Mouse (Mus musculus) kidney, postnatal 4 days (tissue): ENCODE measurements around the gene Suclg2.

Source experiments
- DNase-seq, 2 experiments: peaks; one replicate each; pipeline ENCODE4 v3.0.0; 2021; ENCODE audit warnings: mixed read lengths in 2 of 2

Gene Suclg2

DNA sequence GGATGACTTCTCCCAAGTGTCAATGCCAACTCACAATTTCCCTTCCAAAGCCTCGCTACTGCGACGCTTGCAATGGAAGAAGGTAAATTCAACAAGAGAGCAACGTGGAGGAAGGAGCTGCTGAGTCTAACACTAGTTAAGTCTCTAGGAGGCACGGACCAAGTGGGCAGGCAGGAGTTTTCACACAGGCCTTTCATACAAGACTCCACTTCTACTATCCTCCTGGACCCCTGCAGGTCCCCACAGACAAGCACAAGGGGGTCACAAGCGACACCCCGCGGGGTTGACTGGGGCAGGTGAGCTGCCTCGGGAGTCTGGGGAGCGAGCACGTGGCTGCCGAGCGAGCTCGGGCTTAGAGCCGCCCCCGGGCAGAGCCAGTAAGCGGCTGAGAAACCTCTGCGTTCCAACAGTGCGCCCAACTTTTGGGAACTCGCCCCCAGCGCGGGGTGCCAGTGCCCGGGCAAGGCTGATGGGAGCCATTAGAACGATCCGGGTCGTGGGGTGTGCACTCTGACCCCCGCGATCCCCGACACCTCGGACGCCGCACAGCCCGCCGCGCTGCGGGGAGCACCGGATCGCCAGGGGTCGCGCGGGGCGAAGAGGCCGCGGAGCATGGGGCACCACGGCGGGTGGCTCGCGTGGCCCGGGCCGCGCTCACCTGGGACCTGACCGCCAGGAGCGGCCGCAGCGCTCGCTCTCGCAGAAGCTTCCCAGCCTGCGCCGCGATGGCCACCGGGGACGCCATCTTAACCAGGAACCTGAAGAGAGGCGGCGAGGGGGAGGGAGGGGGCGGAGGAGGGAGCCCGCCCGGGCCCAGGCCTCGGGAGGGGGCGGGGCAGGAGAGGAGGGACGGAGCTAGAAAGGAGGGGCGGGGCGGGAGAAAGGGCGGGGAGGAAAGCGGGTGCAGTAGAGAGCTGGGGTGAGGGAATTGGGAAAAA is at the start of gene Suclg2:
TSS of gene Suclg2 (minus strand) at position 770 of the 938 bp plus-strand sequence.
- DNase-seq = peak; percentile 94 to 97

- peak; percentile 6 to 11 for DNase-seq
Observed at GRCm38 (mm10) chr6:95766566-95766965, 48.0 kb upstream of the Suclg2 start.

GRCm38 (mm10) chr6:95759558-95760172 is 41.1 kb upstream of the Suclg2 start:
- no peak for DNase-seq

- DNase-seq = peak; percentile 49 to 66
Observed at GRCm38 (mm10) chr6:95742378-95742777, 23.8 kb upstream of the Suclg2 start.

- DNase-seq = peak; percentile 51 to 67
Observed at GRCm38 (mm10) chr6:95731570-95732367, 13.2 kb upstream of the Suclg2 start.

- DNase-seq = no peak
Observed at GRCm38 (mm10) chr6:95729399-95729798, 10.8 kb upstream of the Suclg2 start.

- DNase-seq = no peak
Observed at GRCm38 (mm10) chr6:95725281-95725680, 6.7 kb upstream of the Suclg2 start.

- no peak for DNase-seq
Observed at GRCm38 (mm10) chr6:95723361-95723760, 4.8 kb upstream of the Suclg2 start.

GRCm38 (mm10) chr6:95719791-95720190 is 1.2 kb upstream of the Suclg2 start:
- no peak for DNase-seq

- DNase-seq = peak in 1 of 2 experiments; percentile 46
Observed at GRCm38 (mm10) chr6:95718969-95719333, 351 bp upstream of the Suclg2 start.

GRCm38 (mm10) chr6:95717071-95717470 is 1.5 kb downstream of the Suclg2 start:
- no peak for DNase-seq

DNA sequence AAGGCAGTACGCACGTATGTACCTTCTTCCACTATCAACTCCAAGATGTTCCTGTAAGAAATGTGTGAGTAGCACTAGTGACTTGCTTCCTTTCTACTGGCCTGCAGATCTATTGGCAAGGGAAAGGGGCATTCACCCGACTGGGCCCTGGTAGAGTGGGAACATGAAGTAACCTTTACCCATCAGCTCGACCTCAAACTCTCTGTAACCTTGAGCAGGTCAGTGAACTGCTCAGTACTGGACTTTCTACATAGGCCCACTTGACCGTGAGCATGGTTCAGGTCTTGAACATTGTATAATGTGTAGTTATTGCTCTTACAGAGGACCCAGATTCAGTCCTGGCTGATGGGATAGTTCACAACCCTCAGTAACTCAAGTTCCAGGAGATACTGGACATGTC is 2.1 kb downstream of the Suclg2 start:
- no peak for DNase-seq

DNA sequence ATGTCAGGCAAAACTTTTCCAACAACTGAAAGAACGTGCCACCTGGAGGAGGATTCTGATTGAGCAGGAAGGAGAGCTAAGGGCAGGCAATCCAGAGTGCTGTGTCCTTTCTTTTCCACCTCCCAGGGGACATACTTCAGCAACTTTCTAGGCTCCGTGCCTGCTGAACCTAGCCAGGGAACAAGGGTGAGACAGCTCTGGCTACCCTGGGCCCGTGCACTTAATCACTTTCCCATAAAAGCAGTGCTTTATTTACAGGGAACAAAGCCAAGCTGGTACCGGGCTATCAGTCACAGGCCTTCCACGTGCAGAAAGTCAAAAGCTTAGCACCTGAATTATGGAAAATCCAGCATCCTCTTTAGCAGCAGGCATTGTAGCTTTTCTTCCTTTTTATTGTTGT is 5.4 kb downstream of the Suclg2 start:
- DNase-seq = peak; percentile 40 to 61

- no peak for DNase-seq
Observed at GRCm38 (mm10) chr6:95712081-95712480, 6.5 kb downstream of the Suclg2 start.

GRCm38 (mm10) chr6:95711671-95712070 is 6.9 kb downstream of the Suclg2 start:
- DNase-seq = peak; percentile 50 to 68

GRCm38 (mm10) chr6:95710886-95711285 is 7.7 kb downstream of the Suclg2 start:
- no peak for DNase-seq

DNA sequence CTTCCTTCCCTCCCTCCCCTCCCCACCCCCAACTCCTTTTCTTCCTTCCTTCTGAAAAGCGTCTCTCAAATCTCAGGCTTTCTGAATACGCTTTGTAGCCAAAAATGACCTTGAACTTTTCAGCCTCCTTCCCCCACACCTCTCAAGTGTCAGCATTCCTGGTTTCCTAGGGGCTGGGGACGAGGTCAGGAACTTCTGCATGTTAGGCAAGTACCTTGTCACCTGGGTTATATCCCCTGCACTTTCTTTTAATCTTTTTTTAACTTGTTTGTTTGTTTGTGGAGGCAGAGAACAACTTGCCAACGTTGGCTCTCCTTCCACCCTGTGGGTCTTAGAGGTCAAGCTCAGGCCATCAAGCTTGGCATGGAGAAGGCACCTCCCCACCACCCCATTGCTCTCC is 9.1 kb downstream of the Suclg2 start:
- no peak for DNase-seq

DNA sequence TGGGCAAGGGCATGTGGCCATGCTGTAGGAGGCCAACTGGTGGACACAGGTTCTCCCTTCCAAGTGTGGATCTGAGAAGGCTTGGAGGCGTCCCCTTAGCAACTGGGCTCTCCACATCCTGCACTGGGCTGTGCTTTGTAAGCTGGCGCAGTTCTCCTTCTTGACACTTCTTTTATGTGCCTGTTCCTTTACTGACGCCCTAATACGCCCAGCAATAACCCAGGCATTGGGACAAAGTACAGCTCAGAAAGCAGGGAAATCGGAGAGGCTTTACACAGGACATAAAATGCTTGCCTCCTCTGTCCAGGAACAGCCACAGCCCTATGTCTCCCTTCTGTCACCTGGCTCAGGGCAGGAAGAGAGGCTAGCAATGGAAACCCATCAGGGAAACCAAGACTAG is 9.5 kb downstream of the Suclg2 start:
- no peak for DNase-seq

DNA sequence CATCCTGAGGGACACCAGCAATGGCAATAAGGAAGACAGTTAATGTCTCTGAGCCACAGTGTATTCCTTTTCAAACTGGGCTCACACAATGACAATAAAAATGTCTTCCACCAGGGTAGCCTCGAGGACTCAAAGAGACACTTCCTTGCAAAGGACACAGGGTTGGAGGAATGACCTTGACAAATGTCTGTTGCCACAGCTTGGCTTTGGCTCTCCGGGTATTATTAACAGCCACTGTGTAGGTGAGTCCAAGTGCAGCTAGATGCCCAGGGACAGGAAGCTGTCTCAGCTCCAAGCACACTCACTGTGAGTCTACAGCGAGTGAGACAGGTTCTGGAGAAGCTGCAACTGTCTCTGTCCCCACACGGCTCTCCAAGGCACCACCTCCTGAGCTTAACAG is 14.0 kb downstream of the Suclg2 start:
- no peak for DNase-seq

DNA sequence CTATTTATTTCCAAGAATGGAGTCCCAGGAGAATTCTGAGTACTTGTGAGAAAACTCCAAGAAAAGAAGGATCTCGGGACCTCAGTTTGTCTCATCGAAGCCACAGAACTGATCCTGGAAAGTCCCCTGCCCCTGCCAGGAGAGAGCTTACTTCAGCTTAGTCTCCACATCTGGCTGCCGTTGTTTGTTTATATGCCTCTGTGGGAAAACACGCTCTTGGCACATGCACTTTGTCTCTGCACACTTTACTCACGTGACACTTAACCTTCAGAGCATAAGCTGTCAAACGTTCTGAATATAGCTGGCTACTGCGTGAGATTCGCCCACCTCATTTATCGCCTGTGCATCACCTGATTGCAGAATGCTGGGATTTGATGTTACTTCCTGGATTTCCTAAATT is 16.4 kb downstream of the Suclg2 start:
- no peak for DNase-seq

DNA sequence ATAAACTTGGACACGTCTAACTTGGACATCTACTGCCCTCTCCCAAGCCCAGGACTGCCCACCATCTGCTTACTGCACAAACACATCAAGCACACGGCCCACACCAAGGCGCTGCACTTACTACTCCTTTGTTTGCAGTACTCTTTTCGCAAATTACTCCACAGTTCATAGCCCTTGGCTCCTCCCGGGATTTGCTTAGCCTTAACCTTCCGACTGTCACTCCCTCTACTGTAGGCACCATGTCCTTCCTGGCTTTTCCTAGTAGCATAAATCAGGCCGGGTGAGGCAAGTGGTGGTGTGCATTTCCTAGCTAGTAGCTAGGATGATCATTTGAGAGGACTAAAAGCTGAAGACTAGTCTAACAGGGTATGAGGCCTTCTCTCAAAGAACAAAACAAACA is 16.8 kb downstream of the Suclg2 start:
- DNase-seq = no peak

DNA sequence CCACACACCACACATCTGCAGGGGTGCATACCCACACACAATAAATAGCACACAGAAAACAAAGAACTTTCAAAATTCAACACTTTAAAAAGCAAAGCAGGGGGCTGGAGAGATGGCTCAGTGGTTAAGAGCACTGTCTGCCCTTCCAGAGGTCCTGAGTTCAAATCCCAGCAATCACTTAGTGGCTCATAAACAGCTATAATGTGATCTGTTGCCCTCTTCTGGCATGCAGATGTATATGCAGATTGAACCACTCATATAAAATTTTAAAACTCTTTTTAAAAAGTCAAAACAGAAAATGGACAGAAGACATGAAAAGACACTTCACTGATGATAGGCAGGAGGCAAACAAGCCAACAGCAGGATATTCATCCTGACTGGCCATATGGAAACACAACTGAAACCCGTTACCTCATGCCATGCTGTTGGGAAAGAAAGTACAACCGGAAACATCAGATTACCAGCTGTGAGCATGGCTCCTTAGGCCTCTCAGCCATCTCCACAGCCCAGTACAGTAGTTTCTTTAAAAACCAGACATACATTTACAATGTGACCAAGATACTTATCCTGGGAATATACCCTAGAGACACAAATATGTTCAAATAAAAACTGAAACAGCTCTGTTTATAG is 17.5 kb downstream of the Suclg2 start:
- DNase-seq = no peak

DNA sequence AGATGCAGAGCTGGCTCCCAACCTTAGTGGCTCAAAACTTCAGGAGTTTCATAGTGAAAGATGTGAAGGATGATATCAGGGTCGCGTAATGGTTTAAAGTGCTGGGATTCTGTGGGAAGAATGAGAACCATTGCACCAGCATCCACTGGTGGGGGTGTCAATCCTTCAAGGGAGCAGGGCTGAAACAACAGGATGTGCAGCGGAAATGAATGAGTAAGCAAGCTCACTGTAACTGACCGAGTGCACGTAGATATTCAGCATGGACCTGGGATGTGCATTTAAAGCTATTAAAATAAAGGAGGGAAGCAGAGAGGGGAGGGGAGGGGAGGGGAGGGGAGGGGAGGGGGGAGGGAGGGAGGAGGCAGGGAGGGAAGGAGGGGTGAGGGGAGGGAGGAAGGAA is 18.4 kb downstream of the Suclg2 start:
- DNase-seq = no peak
